Mouse (Mus musculus) stomach, embryonic 15.5 days (tissue): ENCODE results near the gene Ttll11. TPM values are rescaled to one million over a fixed set of nuclear protein-coding genes. Genes with fewer than 3 reads are reported as not detected.

Experiments used
- ATAC-seq: fragments of 200-750 bp; cut with Nextera tagmentation; 2 replicates; pipeline ENCODE4 v1.8.0; 2017; ENCODE audit warnings: low read depth, moderate number of reproducible peaks, moderate TSS enrichment; ENCODE audit not compliant: insufficient read depth, low FRiP score
- H3K27ac ChIP-seq: fragments of 300-500 bp; sonication (generic); 2 replicates; pipeline ENCODE4 v1.5.1; 2015; ENCODE audit warnings: mild to moderate bottlenecking, inconsistent platforms
- H3K27me3 ChIP-seq: fragments of 300-500 bp; sonication (generic); replicated peaks from 2 replicates; pipeline ENCODE4 v1.6.1; 2015; ENCODE audit warnings: inconsistent platforms
- H3K36me3 ChIP-seq: fragments of 300-500 bp; sonication (generic); 2 replicates; pipeline ENCODE4 v1.6.1; 2015; ENCODE audit warnings: inconsistent platforms
- H3K4me1 ChIP-seq: fragments of 300-500 bp; sonication (generic); 2 replicates; pipeline ENCODE4 v1.6.1; 2015; ENCODE audit warnings: inconsistent platforms
- H3K4me2 ChIP-seq: fragments of 300-500 bp; sonication (generic); 2 replicates; pipeline ENCODE4 v1.6.1; 2015; ENCODE audit warnings: mild to moderate bottlenecking, inconsistent platforms
- H3K4me3 ChIP-seq: fragments of 300-500 bp; sonication (generic); replicated peaks from 2 replicates; pipeline ENCODE4 v1.5.1; 2015; ENCODE audit warnings: inconsistent platforms
- H3K9ac ChIP-seq: fragments of 300-500 bp; sonication (generic); 2 replicates; pipeline ENCODE4 v1.6.1; 2015; ENCODE audit warnings: inconsistent platforms
- H3K9me3 ChIP-seq: fragments of 300-500 bp; sonication (generic); 2 replicates; pipeline ENCODE4 v1.6.1; 2016; ENCODE audit warnings: inconsistent platforms
- WGBS: fragments of 180-500 bp; shearing (Covaris S2); methylation state at CpG from one replicate; pipeline ENCODE4 v1.1.7; 2015; 5-methylcytosine and 5-hydroxymethylcytosine counted together
- polyA plus RNA-seq: library from polyadenylated mRNA; unstranded; fragments of >200 nt; fragmentation: Nextera tagmentation; extraction: Ambion mirVana; gene quantifications from 2 replicates; pipeline ENCODE4 v1.2.1, GENCODE M21; 2015

Gene Ttll11
- polyA plus RNA-seq, 1 experiment from 2014 or later: 0.65 TPM

GRCm38 (mm10) chr2:35770541-35770940 is 209.2 kb downstream of the Ttll11 start:
- H3K36me3 ChIP-seq: no peaks in the 10 kb centered on the region
- H3K27ac ChIP-seq: no peak overlapping the region
- no peak overlapping the region for H3K9ac ChIP-seq
- H3K9me3 ChIP-seq: no peaks in the 10 kb centered on the region
- H3K4me1 ChIP-seq: no peaks in the 10 kb centered on the region
- H3K4me2 ChIP-seq: no peak overlapping the region
- no peak for ATAC-seq
- no peaks in the 10 kb centered on the region; the same call in 1 of the 2 replicates for H3K27me3 ChIP-seq
- no peak overlapping the region for H3K4me3 ChIP-seq
- WGBS: 63% methylated on average over 2 of the region's 2 CpGs

DNA sequence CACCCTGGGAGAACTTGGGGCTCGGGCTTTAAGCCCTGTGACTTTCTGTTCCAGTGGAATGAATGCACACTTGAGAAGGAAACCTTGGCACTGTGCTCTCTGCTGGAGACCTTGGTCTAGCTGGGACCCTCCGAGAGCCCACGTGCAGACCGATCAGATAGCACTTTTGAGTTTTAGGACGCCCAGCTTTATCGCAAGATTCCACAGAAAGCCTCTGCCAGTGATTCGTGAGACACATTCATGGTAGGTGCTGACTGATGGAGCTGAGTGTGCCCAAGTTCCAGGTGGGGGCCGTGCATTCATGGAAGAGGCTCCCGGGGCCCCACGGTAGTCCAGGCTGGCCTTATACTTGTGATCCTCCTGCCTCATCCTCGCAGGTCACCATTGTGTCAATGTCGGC is 210.3 kb downstream of the Ttll11 start:
- Histone ChIP-seq H3K36me3 (no peaks in the 10 kb centered on the region), H3K4me3 (no peak overlapping the region), H3K9me3 (no peaks in the 10 kb centered on the region), H3K9ac (no peak overlapping the region), H3K27ac (no peak overlapping the region), H3K4me2 (no peak overlapping the region), H3K4me1 (no peaks in the 10 kb centered on the region), H3K27me3 (no peaks in the 10 kb centered on the region; the same call in 1 of the 2 replicates)
- ATAC-seq: no peak
- 85% methylated on average over 12 of the region's 12 CpGs for WGBS

DNA sequence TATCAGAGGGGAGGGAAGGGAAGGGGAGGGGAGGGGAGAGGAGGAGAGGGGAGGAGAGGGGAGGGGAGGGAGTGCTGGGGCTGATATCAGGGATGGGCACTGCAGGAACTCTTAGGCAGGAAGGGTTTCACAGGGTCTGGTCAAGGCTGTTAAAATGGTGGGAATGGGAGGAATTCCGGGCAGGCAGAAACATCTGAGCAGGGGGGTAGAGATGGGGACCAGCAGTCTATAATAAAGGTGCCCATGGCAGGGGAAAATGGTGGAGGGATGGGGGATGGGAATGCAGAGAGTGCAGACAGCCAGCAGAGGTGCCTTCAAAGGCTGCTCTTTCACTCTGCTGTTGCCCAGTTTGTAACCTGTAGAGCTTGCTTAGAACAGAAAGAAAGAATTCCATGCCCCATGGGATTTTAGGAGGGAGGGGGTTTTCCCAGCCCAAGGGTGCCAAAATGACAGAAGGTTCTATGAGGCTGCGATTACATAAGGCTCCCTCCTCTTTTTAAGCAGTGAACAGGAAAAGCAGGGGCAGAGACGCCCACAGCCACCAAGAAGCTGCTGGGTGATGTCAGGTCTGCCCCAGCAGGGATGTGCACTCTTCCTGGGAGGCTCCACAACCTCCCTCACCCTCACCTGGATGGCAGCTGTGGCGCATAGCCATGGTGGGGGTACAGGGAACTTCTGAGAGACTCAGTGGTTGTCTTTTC is 211.0 kb downstream of the Ttll11 start:
- H3K36me3 ChIP-seq: no peaks in the 10 kb centered on the region
- no peak overlapping the region for H3K27ac ChIP-seq
- H3K4me1 ChIP-seq: no peaks in the 10 kb centered on the region
- H3K27me3 ChIP-seq: no peaks in the 10 kb centered on the region; the same call in 1 of the 2 replicates
- no peak overlapping the region for H3K9ac ChIP-seq
- WGBS: 37% methylated on average over 4 of the region's 4 CpGs
- H3K4me2 ChIP-seq: no peak overlapping the region
- no peak overlapping the region for H3K4me3 ChIP-seq
- no peaks in the 10 kb centered on the region for H3K9me3 ChIP-seq
- no peak for ATAC-seq

DNA sequence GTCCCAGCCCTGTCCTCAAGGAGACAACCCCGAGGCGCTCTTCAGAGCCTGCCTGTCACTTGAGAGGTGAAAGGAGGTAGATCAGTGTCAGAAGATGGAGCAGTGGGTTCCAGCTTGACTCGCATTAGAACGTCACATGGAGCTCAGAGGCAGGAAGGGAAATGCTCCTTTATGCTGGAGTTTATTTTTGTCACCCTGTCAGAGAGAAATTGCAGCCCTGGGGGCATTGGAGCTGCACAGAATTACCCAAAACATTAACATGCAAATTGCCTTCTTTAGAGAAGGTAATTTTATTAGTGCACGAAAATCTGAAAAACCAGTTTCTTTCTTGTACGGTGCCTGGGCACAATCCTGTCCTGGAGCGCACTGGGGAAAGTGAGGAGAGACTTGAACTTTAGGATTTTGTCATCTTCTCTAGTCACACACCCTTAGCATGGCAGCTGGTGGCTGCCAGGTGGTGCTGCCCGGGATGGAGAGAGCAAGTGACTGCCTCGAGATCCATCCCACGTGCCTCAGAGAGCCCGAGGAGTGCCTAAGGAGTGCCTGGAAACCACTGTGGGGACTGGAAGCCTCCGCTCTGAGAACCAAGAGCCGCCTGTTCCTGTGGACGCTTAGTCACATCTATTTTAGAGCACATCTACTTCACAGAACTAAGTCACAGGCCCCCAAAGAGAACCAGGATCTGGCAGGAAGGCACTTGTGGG is 211.7 kb downstream of the Ttll11 start:
- Histone ChIP-seq H3K4me3 (no peak overlapping the region), H3K4me2 (no peak overlapping the region), H3K4me1 (no peaks in the 10 kb centered on the region), H3K27me3 (no peaks in the 10 kb centered on the region; the same call in 1 of the 2 replicates), H3K9me3 (no peaks in the 10 kb centered on the region), H3K36me3 (no peaks in the 10 kb centered on the region), H3K9ac (no peak overlapping the region), H3K27ac (no peak overlapping the region)
- no peak for ATAC-seq
- 44% methylated on average over 14 of the region's 14 CpGs for WGBS

GRCm38 (mm10) chr2:35764328-35764727 is 215.4 kb downstream of the Ttll11 start:
- Histone ChIP-seq H3K4me3 (no peak overlapping the region), H3K9me3 (no peaks in the 10 kb centered on the region), H3K4me1 (no peaks in the 10 kb centered on the region), H3K27ac (no peak overlapping the region), H3K36me3 (no peaks in the 10 kb centered on the region), H3K9ac (no peak overlapping the region), H3K4me2 (no peak overlapping the region), H3K27me3 (no peaks in the 10 kb centered on the region; the same call in 1 of the 2 replicates)
- ATAC-seq: no peak
- 45% methylated on average over 8 of the region's 8 CpGs for WGBS

- WGBS: 88% methylated on average over 7 of the region's 7 CpGs
- no peak overlapping the region for H3K4me2 ChIP-seq
- H3K4me1 ChIP-seq: no peaks in the 10 kb centered on the region
These were observed 215.9 kb downstream of the Ttll11 start for GRCm38 (mm10) chr2:35763818-35764217.

GRCm38 (mm10) chr2:35761458-35761857 is 218.3 kb downstream of the Ttll11 start:
- H3K27me3 ChIP-seq: no peaks in the 10 kb centered on the region
- H3K36me3 ChIP-seq: no peaks in the 10 kb centered on the region
- H3K9me3 ChIP-seq: no peaks in the 10 kb centered on the region
- H3K4me2 ChIP-seq: no peak overlapping the region
- H3K27ac ChIP-seq: no peak overlapping the region
- WGBS: 90% methylated on average over 5 of the region's 5 CpGs
- H3K9ac ChIP-seq: no peak overlapping the region
- ATAC-seq: no peak
- H3K4me1 ChIP-seq: no peaks in the 10 kb centered on the region
- H3K4me3 ChIP-seq: no peak overlapping the region

More at GRCm38 (mm10) chr2:35763818-35764217, 215.9 kb downstream of the Ttll11 start:
- no peak overlapping the region for H3K4me3 ChIP-seq
- H3K9ac ChIP-seq: no peak overlapping the region
- no peak overlapping the region for H3K27ac ChIP-seq
- no peaks in the 10 kb centered on the region for H3K9me3 ChIP-seq
- no peaks in the 10 kb centered on the region; the same call in 1 of the 2 replicates for H3K27me3 ChIP-seq
- no peaks in the 10 kb centered on the region for H3K36me3 ChIP-seq
- ATAC-seq: no peak

DNA sequence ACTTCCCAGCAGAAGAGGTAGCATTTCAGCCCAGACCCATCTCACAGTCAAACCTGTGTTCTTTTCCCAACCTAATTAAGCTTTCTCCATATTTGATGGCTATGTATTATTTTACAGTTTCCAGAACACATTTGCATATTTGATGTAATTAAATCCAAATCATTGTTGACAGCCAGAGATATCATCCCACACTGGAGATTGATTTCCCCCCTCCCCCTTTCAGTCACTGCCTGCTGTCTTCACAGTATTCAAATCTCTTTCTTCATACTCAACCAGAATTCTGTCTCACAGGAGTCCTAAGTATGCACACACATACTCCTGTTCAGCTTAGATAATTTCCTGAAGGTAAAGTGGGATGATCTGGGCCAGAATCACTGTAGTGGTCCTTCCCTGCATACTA is 218.8 kb downstream of the Ttll11 start:
- Histone ChIP-seq H3K4me3 (no peak overlapping the region), H3K9ac (no peak overlapping the region), H3K9me3 (no peaks in the 10 kb centered on the region), H3K27me3 (no peaks in the 10 kb centered on the region), H3K4me2 (no peak overlapping the region), H3K4me1 (no peaks in the 10 kb centered on the region), H3K27ac (no peak overlapping the region), H3K36me3 (no peaks in the 10 kb centered on the region)
- ATAC-seq: no peak

DNA sequence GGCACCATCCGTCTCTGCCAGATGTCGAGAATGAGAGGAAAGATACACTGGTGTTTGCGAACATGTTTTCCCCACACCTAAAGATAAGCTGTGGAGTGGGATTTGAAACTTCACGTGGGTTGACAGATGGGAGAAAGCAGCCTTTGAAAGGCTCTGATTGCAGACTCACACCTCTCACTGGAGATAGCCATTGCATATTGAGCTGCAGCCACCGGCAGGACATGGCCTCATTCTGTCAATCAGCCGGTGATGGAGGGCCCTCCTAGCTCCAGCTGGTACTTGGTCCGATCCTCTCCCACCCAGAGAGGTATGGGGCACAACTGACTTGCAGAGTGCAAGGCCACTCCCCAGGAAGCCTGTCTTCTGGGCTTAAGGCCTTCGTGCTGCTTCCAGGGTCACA is 219.4 kb downstream of the Ttll11 start:
- WGBS: 49% methylated on average over 8 of the region's 8 CpGs
- no peak for ATAC-seq
- no peak overlapping the region for H3K27ac ChIP-seq

GRCm38 (mm10) chr2:35756467-35756866 is 223.2 kb downstream of the Ttll11 start:
- Histone ChIP-seq H3K27me3 (no peaks in the 10 kb centered on the region), H3K4me3 (no peak overlapping the region), H3K27ac (no peak overlapping the region), H3K4me1 (no peaks in the 10 kb centered on the region), H3K36me3 (no peaks in the 10 kb centered on the region), H3K9ac (no peak overlapping the region), H3K4me2 (no peak overlapping the region), H3K9me3 (no peaks in the 10 kb centered on the region)
- ATAC-seq: no peak
- 49% methylated on average over 7 of the region's 7 CpGs for WGBS

More for the DNA sequence above, 219.4 kb downstream of the Ttll11 start:
- no peak overlapping the region for H3K9ac ChIP-seq
- H3K4me1 ChIP-seq: no peaks in the 10 kb centered on the region
- H3K27me3 ChIP-seq: no peaks in the 10 kb centered on the region
- no peak overlapping the region for H3K4me2 ChIP-seq
- no peak overlapping the region for H3K4me3 ChIP-seq
- no peaks in the 10 kb centered on the region for H3K9me3 ChIP-seq
- no peaks in the 10 kb centered on the region for H3K36me3 ChIP-seq

GRCm38 (mm10) chr2:35751781-35752505 is 227.8 kb downstream of the Ttll11 start:
- H3K27ac ChIP-seq: no peak overlapping the region
- ATAC-seq: no peak
- 73% methylated on average over 18 of the region's 18 CpGs for WGBS
- H3K9ac ChIP-seq: no peak overlapping the region
- no peak overlapping the region for H3K4me2 ChIP-seq
- H3K27me3 ChIP-seq: no peaks in the 10 kb centered on the region
- H3K36me3 ChIP-seq: no peaks in the 10 kb centered on the region
- no peaks in the 10 kb centered on the region for H3K9me3 ChIP-seq
- no peak overlapping the region for H3K4me3 ChIP-seq
- H3K4me1 ChIP-seq: 0 out of 2 replicates have a peak, but pooled peaks cover 4% of the 10 kb centered on the region
